Mouse (Mus musculus): Measurements from ENCODE around the gene Wfdc2.
"Not testable (repeated sequence)": the region's sequence is repeated elsewhere in the genome, so short reads cannot be mapped to it uniquely, and the experiment has no call there.

The Wfdc2 gene

DNA sequence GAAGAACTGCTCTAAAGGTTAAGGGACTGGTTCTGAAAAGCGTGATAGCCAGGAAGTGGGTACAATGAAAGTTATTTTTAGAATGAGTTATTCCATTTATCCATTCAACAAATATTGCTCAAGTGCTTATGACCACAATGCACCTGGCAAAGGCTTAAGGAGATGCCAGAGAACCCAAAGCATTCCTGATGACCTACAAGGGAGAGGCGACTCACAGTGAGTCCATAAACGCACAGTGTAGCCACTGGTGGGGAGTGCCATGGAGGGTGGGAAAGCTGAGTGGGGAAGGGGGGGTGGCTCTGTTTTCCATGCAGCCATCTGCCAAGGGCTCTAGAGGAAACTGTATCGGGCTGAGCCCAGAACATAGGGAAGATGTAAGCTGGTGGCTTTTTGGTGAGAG, 12.9 kb upstream of the Wfdc2 start:
- no peak for DNase-seq (ENCODE audit: low spot score)

- DNase-seq (ENCODE audit: low spot score) = no peak
Observed at GRCm38 (mm10) chr2:164549963-164550894, 12.0 kb upstream of the Wfdc2 start.

GRCm38 (mm10) chr2:164550895-164551269, 11.3 kb upstream of the Wfdc2 start:
- no peak for DNase-seq (ENCODE audit: low spot score)

DNA sequence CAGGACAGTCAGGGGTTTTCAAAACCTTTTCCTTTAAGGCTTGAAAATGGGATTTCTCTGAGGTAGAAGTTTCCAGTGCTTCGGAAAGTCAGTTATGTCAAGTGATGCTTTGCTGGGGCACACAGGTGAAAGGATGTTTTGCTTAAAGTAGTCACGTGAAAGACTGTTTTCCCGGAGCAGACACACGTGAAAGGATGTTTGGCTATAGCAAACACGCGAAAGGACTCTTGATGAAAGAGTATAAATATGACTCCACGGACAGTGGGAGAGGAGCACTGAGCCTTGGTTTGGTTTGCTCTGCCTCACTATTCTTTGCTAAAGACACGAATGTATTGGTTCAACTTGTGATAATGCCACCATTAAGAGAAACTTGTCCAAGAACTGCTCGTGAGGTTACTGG, 10.7 kb upstream of the Wfdc2 start:
- DNase-seq (ENCODE audit: low spot score) = no peak

DNA sequence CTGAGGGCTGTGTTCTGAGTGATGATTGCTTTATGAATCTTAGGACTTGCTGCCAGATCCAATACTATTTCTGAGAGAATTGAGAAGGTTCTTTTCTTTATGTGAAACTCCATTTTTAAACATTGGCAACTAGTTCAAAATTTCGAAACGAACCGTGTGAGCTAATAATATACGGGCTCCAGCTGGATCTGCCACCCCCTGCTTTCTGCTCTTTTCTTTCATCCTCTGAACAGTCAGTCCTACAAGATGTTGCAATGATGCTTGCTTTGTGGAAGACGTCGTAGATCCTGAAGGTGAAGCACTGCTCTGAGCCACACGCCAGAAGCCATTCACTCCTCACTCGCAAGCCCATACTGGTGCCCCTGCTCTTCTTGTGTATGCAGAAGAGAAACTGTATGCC, 3.8 kb upstream of the Wfdc2 start:
- no peak for DNase-seq (ENCODE audit: low spot score)

DNA sequence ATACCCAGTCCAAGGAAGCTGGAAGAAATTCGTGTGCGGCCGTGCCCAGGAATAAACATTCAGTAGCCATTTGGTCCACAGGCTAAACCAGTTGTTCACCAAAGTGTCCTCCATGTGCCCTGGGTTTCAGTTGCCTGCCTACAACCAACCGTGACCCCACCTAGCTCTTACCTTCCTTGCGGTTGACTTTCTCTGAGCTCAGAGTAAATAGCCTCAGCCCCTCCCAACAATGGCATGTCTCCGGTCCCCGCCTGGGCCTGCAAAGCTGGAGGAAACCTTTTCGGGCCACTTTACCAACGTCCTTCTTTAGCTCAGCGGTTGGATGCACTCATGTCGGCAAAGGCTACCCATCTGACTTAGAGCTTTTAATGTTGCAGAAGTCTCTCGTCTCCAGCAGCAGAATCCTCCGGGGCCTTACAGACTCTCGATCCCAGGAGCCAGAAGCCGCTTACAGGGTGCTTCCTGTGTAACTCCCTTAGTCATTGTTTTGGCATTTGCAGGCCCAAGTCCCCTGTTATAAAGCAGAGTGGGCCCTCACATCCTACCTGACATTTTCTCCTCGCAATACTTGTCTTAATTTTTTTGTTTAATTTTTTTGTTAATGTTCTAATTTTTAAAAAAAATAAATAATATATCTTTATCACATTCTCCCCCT, 3.1 kb upstream of the Wfdc2 start:
- DNase-seq (ENCODE audit: low spot score) = no peak

DNA sequence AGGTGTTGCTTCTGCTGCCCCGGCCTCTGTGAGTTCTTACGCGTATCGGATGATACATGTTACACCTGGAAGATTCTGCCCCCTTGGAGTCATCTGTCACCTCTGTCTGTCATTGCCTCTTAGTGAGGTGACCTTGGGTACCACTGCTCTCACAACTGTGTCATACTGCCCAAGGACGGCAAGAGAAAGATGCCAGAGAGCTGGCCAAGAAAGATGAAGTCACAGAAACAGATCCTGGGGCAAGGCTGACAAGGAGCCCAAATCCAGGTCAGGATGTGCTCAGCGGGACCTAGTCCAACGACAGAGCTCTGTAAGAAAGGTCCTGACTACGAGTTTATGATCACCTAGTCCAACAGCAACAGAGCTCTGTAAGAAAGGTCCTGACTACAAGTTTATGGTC, 2.1 kb upstream of the Wfdc2 start:
- DNase-seq (ENCODE audit: low spot score) = no peak

- DNase-seq (ENCODE audit: low spot score) = no peak
Observed at GRCm38 (mm10) chr2:164563339-164564038, 1.3 kb downstream of the Wfdc2 start.

- no peak for DNase-seq (ENCODE audit: low spot score)
Observed at GRCm38 (mm10) chr2:164564346-164564745, 2.1 kb downstream of the Wfdc2 start.

- no peak for DNase-seq (ENCODE audit: low spot score)
Observed at GRCm38 (mm10) chr2:164566997-164567396, 4.8 kb downstream of the Wfdc2 start.

- DNase-seq (ENCODE audit: low spot score) = no peak
Observed at GRCm38 (mm10) chr2:164567460-164567859, 5.2 kb downstream of the Wfdc2 start.

DNA sequence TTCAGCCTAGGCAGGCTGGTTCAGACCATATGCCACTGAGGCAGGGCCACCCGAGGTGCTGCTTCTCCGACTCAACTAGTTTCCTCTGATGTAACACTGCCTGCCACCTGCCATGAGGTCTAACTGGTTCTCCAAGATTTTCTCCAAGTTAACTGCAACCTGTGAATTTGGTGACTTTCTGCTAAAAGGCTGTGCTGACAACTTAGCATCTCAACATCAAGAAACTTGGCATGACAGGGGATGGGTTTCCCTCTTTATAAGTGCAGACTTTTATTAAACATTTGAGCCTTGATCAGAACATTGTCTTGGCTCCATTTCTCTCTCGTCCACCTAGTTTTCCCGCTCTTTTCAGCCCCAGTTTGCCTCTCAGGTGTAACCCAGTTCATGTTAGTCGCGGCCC, 11.1 kb downstream of the Wfdc2 start, which contains the start of gene Spint3:
Spint3 (minus strand) TSS at position 101 of the 400 bp plus-strand sequence.
- DNase-seq (ENCODE audit: low spot score) = not testable (repeated sequence)

- DNase-seq (ENCODE audit: low spot score) = peak; percentile 66
Observed at GRCm38 (mm10) chr2:164585025-164585725, 23.0 kb downstream of the Wfdc2 start, which contains the start of gene Wfdc6a. Gene Wfdc6a (minus strand): TSS chr2:164585447.

DNA sequence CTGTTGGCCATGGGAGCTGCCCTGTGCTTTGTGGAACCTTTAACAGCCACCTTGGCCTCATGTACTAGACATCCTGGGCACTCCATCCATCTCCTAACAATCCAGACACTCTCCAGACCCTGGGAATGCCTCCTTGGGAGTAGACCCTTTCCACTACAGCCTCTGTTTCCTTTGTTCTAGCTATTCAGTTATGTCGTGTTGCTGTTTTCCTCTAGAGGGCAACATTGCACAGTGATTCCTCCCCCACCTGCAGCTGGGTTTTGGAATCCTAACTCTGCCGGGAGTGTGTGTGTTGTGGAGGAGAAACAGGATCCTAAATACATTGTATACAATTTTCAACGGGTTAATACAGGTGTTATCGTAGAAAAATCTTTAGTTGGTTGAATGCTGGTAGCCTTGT, 29.8 kb downstream of the Wfdc2 start:
- peak; percentile 64 for DNase-seq (ENCODE audit: low spot score)

- DNase-seq (ENCODE audit: low spot score) = peak; percentile 74
Observed at GRCm38 (mm10) chr2:164593494-164593893, 31.3 kb downstream of the Wfdc2 start, which contains the start of gene Eppin. Gene Eppin (minus strand): TSS chr2:164593594.

- DNase-seq (ENCODE audit: low spot score) = no peak
Observed at GRCm38 (mm10) chr2:164600179-164600578, 38.0 kb downstream of the Wfdc2 start.

- DNase-seq (ENCODE audit: low spot score) = no peak
Observed at GRCm38 (mm10) chr2:164603482-164603881, 41.3 kb downstream of the Wfdc2 start.

GRCm38 (mm10) chr2:164604411-164604810, 42.2 kb downstream of the Wfdc2 start:
- DNase-seq (ENCODE audit: low spot score) = no peak

DNA sequence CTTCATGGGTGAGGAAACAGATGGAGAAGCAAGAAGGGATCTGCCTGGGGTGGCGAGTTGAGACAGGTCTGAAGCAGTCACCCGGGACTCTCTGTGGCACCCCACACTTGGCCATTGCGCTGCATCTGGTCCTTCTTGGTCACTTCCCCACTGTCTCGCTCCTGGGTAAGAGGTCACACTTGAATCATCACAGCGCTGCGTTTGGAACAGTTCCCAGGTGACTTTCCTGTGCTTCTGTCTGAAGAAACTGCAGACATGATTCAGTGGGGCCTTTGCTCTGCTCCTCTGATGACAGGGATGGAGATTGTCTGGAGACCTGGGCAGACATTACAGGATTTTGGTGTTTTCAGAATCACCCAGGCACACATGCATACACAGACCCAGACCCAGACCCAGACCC, 46.6 kb downstream of the Wfdc2 start:
- no peak for DNase-seq (ENCODE audit: low spot score)

DNA sequence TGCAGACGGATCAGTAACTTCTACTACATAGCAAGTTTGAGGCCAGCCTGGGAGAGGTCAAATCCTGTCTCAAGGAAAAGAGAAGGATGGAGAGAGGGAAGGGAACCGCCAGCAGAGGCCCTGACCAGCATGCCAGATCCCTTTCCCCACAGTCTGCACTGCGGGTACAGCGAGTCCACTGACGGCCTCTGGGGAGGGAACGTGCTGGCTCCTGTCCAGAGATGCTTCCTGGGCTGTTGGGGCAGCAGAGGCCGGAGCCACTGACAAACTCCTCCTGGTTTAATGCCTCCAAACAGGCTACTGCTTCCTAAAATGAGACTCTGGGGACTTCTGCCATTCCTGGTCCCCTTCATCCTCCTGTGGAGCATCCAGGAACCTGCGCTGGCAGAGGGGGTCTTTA, 51.3 kb downstream of the Wfdc2 start, which contains the start of the genes Wfdc6b and Wfdc8:
Wfdc6b (plus strand) TSS at position 52 of the 400 bp plus-strand sequence.
Wfdc8 (minus strand) TSS at position 156 of the 400 bp plus-strand sequence.
- DNase-seq (ENCODE audit: low spot score) = peak; percentile 83

- no peak for DNase-seq (ENCODE audit: low spot score)
Observed at GRCm38 (mm10) chr2:164615386-164615785, 53.2 kb downstream of the Wfdc2 start.
